Mouse (Mus musculus) CH12.LX (cell line): Measurements from ENCODE around the gene Krt81.

Experiments used
- CTCF ChIP-seq, 2 experiments: IDR thresholded peaks in 1 of 2; conservative IDR thresholded peaks in 1 of 2; 2 replicates each; pipeline ENCODE4 v1.5.1; 2011 to 2012; ENCODE audit warnings: low read depth in 2 of 2, low read length in 2 of 2, improper control_type of control experiment in 1 of 2, inconsistent platforms in 1 of 2, mild to moderate bottlenecking in 1 of 2, moderate library complexity in 1 of 2
- ETS1 ChIP-seq: conservative IDR thresholded peaks from 2 replicates; pipeline ENCODE4 v1.6.1; 2012; ENCODE audit warnings: low read depth, mild to moderate bottlenecking, inconsistent platforms, low read length, improper control_type of control experiment, moderate library complexity
- HCFC1 ChIP-seq: IDR thresholded peaks from 2 replicates; pipeline ENCODE4 v1.6.1; 2012; ENCODE audit warnings: low read depth, mild to moderate bottlenecking, inconsistent platforms, low read length, improper control_type of control experiment
- JUND ChIP-seq: conservative IDR thresholded peaks from 2 replicates; pipeline ENCODE4 v1.6.1; 2011; ENCODE audit warnings: low read depth, low read length, improper control_type of control experiment
- POLR2A ChIP-seq: IDR thresholded peaks from 2 replicates; pipeline ENCODE4 v1.6.1; 2011; ENCODE audit warnings: low read depth, mild to moderate bottlenecking, improper control_type of control experiment, low read length
- SMC3 ChIP-seq: IDR thresholded peaks from 2 replicates; pipeline ENCODE4 v1.6.1; 2011; ENCODE audit warnings: low read depth, low read length, improper control_type of control experiment
- USF1 ChIP-seq: IDR thresholded peaks from 2 replicates; pipeline ENCODE4 v1.6.1; 2014; ENCODE audit warnings: low read depth, mild to moderate bottlenecking, inconsistent platforms, low read length, improper control_type of control experiment
- ZC3H11A ChIP-seq: IDR thresholded peaks from 2 replicates; pipeline ENCODE4 v1.6.1; 2012; ENCODE audit warnings: low read depth, mild to moderate bottlenecking, inconsistent platforms, low read length, improper control_type of control experiment

DNA sequence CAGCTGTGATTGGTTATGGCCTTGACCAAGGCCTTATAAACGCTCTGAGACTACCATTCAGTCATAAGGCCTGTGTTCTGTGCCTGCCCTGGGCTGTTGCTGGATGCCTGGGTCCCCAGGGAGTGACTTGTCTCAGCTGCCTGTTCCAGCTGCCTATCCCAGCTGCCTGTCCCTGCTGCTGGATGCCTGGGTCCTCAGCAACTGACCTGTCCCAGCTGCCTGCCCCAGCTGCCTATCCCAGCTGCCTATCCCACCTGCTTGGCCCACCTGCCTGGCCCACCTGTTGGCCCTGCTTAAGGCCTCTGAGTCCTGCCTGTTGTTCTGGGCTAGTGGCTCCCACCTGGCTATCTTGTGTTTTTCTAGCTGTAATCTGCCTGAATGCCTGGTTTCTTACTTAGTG is 30.7 kb upstream of the Krt81 start:
- no peak for TF ChIP-seq SMC3
- no peak for TF ChIP-seq ZC3H11A
- TF ChIP-seq HCFC1 = no peak
- TF ChIP-seq ETS1 = no peak
- TF ChIP-seq CTCF (conservative IDR thresholded peaks at IDR 0.05 in 1 of 2, IDR thresholded peaks at IDR 0.05 in 1 of 2; ENCODE audit: low read depth in 2 of 2, low read length in 2 of 2) = no peak
- no peak for TF ChIP-seq USF1
- TF ChIP-seq JUND = no peak
- TF ChIP-seq POLR2A = no peak
